Mouse (Mus musculus) erythroblast, embryonic 14.5 days (primary cell): ENCODE measurements around the gene B230118H07Rik.

Source experiments
- GATA1 ChIP-seq: IDR thresholded peaks from 2 replicates; pipeline ENCODE4 v1.6.1; 2012; ENCODE audit warnings: low read length, inconsistent platforms, mixed read lengths
- TAL1 ChIP-seq: IDR thresholded peaks from 3 replicates; pipeline ENCODE4 v1.6.1; 2012; ENCODE audit warnings: low read length, inconsistent platforms, mixed read lengths

GRCm38 (mm10) chr2:101598190-101599181 lies 50.8 kb downstream of the B230118H07Rik start:
- TF ChIP-seq GATA1 (no peak), TAL1 (no peak)
